Mouse (Mus musculus): ENCODE data around the gene Gtf2i.

Gene Gtf2i

GRCm38 (mm10) chr5:134323311-134323710, 8.8 kb upstream of the Gtf2i start:
- no peak for DNase-seq (ENCODE audit: inconsistent age in 2 of 2, low spot score in 1 of 2)

- DNase-seq (ENCODE audit: inconsistent age in 2 of 2, low spot score in 1 of 2), result no peak
These were observed 7.8 kb upstream of the Gtf2i start for GRCm38 (mm10) chr5:134322355-134322754.

- no peak for DNase-seq (ENCODE audit: inconsistent age in 2 of 2, low spot score in 1 of 2)
These were observed 7.1 kb upstream of the Gtf2i start for GRCm38 (mm10) chr5:134321699-134322098.

- no peak for DNase-seq (ENCODE audit: inconsistent age in 2 of 2, low spot score in 1 of 2)
These were observed 4.3 kb upstream of the Gtf2i start for GRCm38 (mm10) chr5:134318903-134319302.

- peak; percentile 78 to 88 for DNase-seq (ENCODE audit: inconsistent age in 2 of 2, low spot score in 1 of 2)
These were observed 2.2 kb upstream of the Gtf2i start for GRCm38 (mm10) chr5:134316721-134317120.

GRCm38 (mm10) chr5:134315623-134316350, 1.2 kb upstream of the Gtf2i start:
- DNase-seq (ENCODE audit: inconsistent age in 2 of 2, low spot score in 1 of 2), result peak; percentile 84 to 95

GRCm38 (mm10) chr5:134314068-134314674, 389 bp downstream of the Gtf2i start:
- no peak for DNase-seq (ENCODE audit: inconsistent age in 2 of 2, low spot score in 1 of 2)

GRCm38 (mm10) chr5:134313451-134314067, 1.0 kb downstream of the Gtf2i start:
- peak; percentile 98 to 99 for DNase-seq (ENCODE audit: inconsistent age in 2 of 2, low spot score in 1 of 2)

GRCm38 (mm10) chr5:134312691-134313450, 1.7 kb downstream of the Gtf2i start:
- peak; percentile 55 to 76 for DNase-seq (ENCODE audit: inconsistent age in 2 of 2, low spot score in 1 of 2)

- DNase-seq (ENCODE audit: inconsistent age in 2 of 2, low spot score in 1 of 2), result peak in 1 of 2 experiments; percentile 63
These were observed 2.6 kb downstream of the Gtf2i start for GRCm38 (mm10) chr5:134311894-134312411.

GRCm38 (mm10) chr5:134310201-134310600, 4.4 kb downstream of the Gtf2i start:
- peak; percentile 58 to 67 for DNase-seq (ENCODE audit: inconsistent age in 2 of 2, low spot score in 1 of 2)

GRCm38 (mm10) chr5:134309345-134309744, 5.2 kb downstream of the Gtf2i start:
- peak in 1 of 2 experiments; percentile 39 for DNase-seq (ENCODE audit: inconsistent age in 2 of 2, low spot score in 1 of 2)

- DNase-seq (ENCODE audit: inconsistent age in 2 of 2, low spot score in 1 of 2), result peak in 1 of 2 experiments; percentile 49
These were observed 9.9 kb downstream of the Gtf2i start for GRCm38 (mm10) chr5:134304639-134305038.

- DNase-seq (ENCODE audit: inconsistent age in 2 of 2, low spot score in 1 of 2), result no peak
These were observed 19.1 kb downstream of the Gtf2i start for GRCm38 (mm10) chr5:134295277-134296050.

GRCm38 (mm10) chr5:134294606-134295005, 20.0 kb downstream of the Gtf2i start:
- no peak for DNase-seq (ENCODE audit: inconsistent age in 2 of 2, low spot score in 1 of 2)

GRCm38 (mm10) chr5:134291096-134291495, 23.5 kb downstream of the Gtf2i start:
- no peak for DNase-seq (ENCODE audit: inconsistent age in 2 of 2, low spot score in 1 of 2)

- DNase-seq (ENCODE audit: inconsistent age in 2 of 2, low spot score in 1 of 2), result no peak
These were observed 24.5 kb downstream of the Gtf2i start for GRCm38 (mm10) chr5:134289935-134290560.

- no peak for DNase-seq (ENCODE audit: inconsistent age in 2 of 2, low spot score in 1 of 2)
These were observed 26.5 kb downstream of the Gtf2i start for GRCm38 (mm10) chr5:134288071-134288470.

- DNase-seq (ENCODE audit: inconsistent age in 2 of 2, low spot score in 1 of 2), result no peak
These were observed 29.6 kb downstream of the Gtf2i start for GRCm38 (mm10) chr5:134284921-134285320.

- DNase-seq (ENCODE audit: inconsistent age in 2 of 2, low spot score in 1 of 2), result no peak
These were observed 32.0 kb downstream of the Gtf2i start for GRCm38 (mm10) chr5:134282603-134283002.
